Mouse (Mus musculus): ENCODE measurements around the gene Msh6.
A peak's percentile ranks its signal among the peaks of the same experiment; 100 is the strongest.

DNA sequence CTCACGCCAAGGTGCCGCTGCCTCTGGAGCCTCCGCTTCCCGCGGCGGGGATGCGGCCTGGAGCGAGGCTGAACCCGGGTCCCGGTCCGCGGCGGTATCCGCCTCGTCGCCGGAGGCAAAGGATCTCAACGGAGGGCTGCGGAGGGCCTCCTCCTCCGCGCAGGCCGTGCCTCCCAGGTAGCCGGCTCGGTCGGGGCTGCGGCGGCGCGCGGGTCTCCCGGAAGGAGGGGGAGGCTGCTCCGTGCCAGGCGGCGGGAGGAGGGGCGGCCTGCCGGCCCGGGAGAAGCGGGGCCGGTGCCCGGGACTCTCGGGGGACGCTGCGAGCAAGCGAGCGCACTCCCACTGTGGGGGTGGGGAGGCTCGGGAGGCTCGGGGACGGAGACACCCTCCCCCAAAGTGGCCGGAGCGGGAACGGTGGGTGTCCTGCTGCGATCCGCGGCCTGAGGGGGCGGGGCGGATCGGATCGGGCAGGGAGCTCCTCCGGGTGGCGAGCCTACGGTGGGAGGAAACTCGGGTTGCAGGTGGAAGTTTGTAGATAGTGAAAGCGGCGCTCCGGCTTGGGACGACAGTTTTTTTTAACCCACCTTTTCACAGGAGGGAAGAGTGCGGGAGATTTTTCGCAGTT lies 479 bp downstream of the Msh6 start:
- TF ChIP-seq MXI1 (IDR thresholded peaks at IDR 0.05; ENCODE audit: low read depth, low read length) (no peak), CTCF (IDR thresholded peaks at IDR 0.05 in 2 of 3, conservative IDR thresholded peaks at IDR 0.05 in 1 of 3; ENCODE audit: control insufficient read depth in 1 of 3, insufficient read depth in 1 of 3, low read depth in 2 of 3, low read length in 3 of 3, poor library complexity in 1 of 3, severe bottlenecking in 1 of 3) (no peak), POLR2AphosphoS2 (IDR thresholded peaks at IDR 0.05; ENCODE audit: low read length) (0 out of 2 replicates have a peak, but pooled peaks have one; percentile 42), MAFK (IDR thresholded peaks at IDR 0.05; ENCODE audit: borderline replicate concordance, low read depth, low read length) (no peak), POLR2A (IDR thresholded peaks at IDR 0.05; ENCODE audit: control insufficient read depth in 1 of 2, insufficient read depth in 1 of 2, low read depth in 1 of 2, low read length in 2 of 2, poor library complexity in 1 of 2) (peak; percentile 8 to 56; a peak in 2 of 4 replicates), KAT2A (conservative IDR thresholded peaks at IDR 0.05; ENCODE audit: low read depth, low read length) (no peak), ZKSCAN1 (IDR thresholded peaks at IDR 0.05; ENCODE audit: low read depth, low read length) (no peak), MYC (IDR thresholded peaks at IDR 0.05; ENCODE audit: low read depth, low read length) (no peak), MAZ (IDR thresholded peaks at IDR 0.05; ENCODE audit: low read depth, low read length) (no peak), ETS1 (IDR thresholded peaks at IDR 0.05; ENCODE audit: low read depth, low read length) (no peak), EP300 (IDR thresholded peaks at IDR 0.05; ENCODE audit: low read depth in 1 of 2, low read length in 2 of 2) (peak in 1 of 2 experiments; percentile 59; a peak in 3 of 4 replicates), E2F4 (IDR thresholded peaks at IDR 0.05; ENCODE audit: borderline replicate concordance, low read depth, low read length) (no peak), ZC3H11A (IDR thresholded peaks at IDR 0.05; ENCODE audit: low read depth, low read length) (no peak)

Data from MEL (cell line).